26 mouse cellular contexts compared by ENCODE assay signal in genomic region chr19:22872456-22872855, GRCm38 (mm10).
"Had no signal": no experiment of that assay in that cellular context is flagged by ENCODE, and none has a peak within 500 bp of the region (broad histone marks: within the 10 kb centered on the region; RNA-seq: fewer than 3 reads in every experiment).

No protein-coding gene starts in this region.

- H3K9me3 ChIP-seq: heart, embryonic 10.5 days; heart, embryonic 12.5 days; hindbrain, embryonic 10.5 days; hindbrain, embryonic 12.5 days; intestine, embryonic 15.5 days; limb, embryonic 10.5 days; limb, embryonic 12.5 days had no signal

- H3K27ac ChIP-seq: gastrocnemius, adult 2 months; heart, embryonic 10.5 days; hindbrain, embryonic 10.5 days; hindbrain, embryonic 12.5 days; hindbrain, embryonic 14.5 days; intestine, embryonic 15.5 days; layer of hippocampus, adult 2 months; left cerebral cortex, adult 2 months; limb, embryonic 10.5 days; limb, embryonic 12.5 days had no signal

- H3K9ac ChIP-seq: heart, embryonic 12.5 days; hindbrain, embryonic 12.5 days; hindbrain, embryonic 14.5 days; intestine, embryonic 15.5 days; limb, embryonic 12.5 days had no signal

- H3K27me3 ChIP-seq: heart, embryonic 12.5 days; hindbrain, embryonic 12.5 days; intestine, embryonic 15.5 days; limb, embryonic 12.5 days had no signal

- H3K36me3 ChIP-seq: heart, embryonic 10.5 days; heart, embryonic 12.5 days; hindbrain, embryonic 10.5 days; hindbrain, embryonic 12.5 days; intestine, embryonic 15.5 days; limb, embryonic 10.5 days; limb, embryonic 12.5 days had no signal

- H3K4me3 ChIP-seq: gastrocnemius, adult 2 months; heart, embryonic 10.5 days; heart, embryonic 12.5 days; hindbrain, embryonic 10.5 days; hindbrain, embryonic 12.5 days; intestine, embryonic 15.5 days; layer of hippocampus, adult 2 months; left cerebral cortex, adult 2 months; limb, embryonic 10.5 days; limb, embryonic 12.5 days had no signal

- H3K4me1 ChIP-seq: heart, embryonic 10.5 days; heart, embryonic 12.5 days; intestine, embryonic 15.5 days; limb, embryonic 10.5 days; limb, embryonic 12.5 days had no signal

- H3K4me2 ChIP-seq: heart, embryonic 12.5 days; hindbrain, embryonic 12.5 days; hindbrain, embryonic 14.5 days; intestine, embryonic 15.5 days; limb, embryonic 12.5 days; liver, embryonic 11.5 days had no signal

- ATAC-seq: hindbrain, embryonic 16.5 days; inflammation-experienced regulatory T-cells, adult 6 months; intestine, embryonic 15.5 days; intestine, postnatal 0 days had no signal

- DNase-seq: gastrocnemius, adult 2 months; gastrocnemius, postnatal 10 days; gastrocnemius, postnatal 25 days; heart, adult 18-20 months; heart, postnatal 10 days; heart, postnatal 4 days; kidney, adult 18-20 months; kidney, adult 8-10 months; kidney, postnatal 10 days; kidney, postnatal 25 days; kidney, postnatal 4 days; liver had no signal
